Mouse (Mus musculus) heart, postnatal 0 days (tissue): ENCODE results near the gene Pds5b. TPM values are rescaled to one million over a fixed set of nuclear protein-coding genes. Genes with fewer than 3 reads are reported as not detected.
"Not testable (repeated sequence)": the region's sequence is repeated elsewhere in the genome, so short reads cannot be mapped to it uniquely, and the experiment has no call there.

Experiments used
- ATAC-seq: fragments of 200-750 bp; cut with Nextera tagmentation; 2 replicates; pipeline ENCODE4 v1.8.0; 2017; ENCODE audit warnings: low read depth, moderate number of reproducible peaks, moderate library complexity; ENCODE audit not compliant: insufficient read depth
- DNase-seq: peaks from one replicate; pipeline ENCODE4 v3.0.0-alpha.2; 2016; ENCODE audit warnings: low spot score
- H3K27ac ChIP-seq: fragments of 300-500 bp; sonication (generic); 2 replicates; pipeline ENCODE4 v1.5.1; 2014; ENCODE audit warnings: low read depth, mild to moderate bottlenecking
- H3K27me3 ChIP-seq: fragments of 300-500 bp; sonication (generic); 2 replicates; pipeline ENCODE4 v1.6.1; 2014; ENCODE audit warnings: low read length, mixed read lengths; ENCODE audit not compliant: control insufficient read depth, insufficient read depth
- H3K36me3 ChIP-seq: fragments of 300-500 bp; sonication (generic); replicated peaks from 2 replicates; pipeline ENCODE4 v1.6.1; 2014; ENCODE audit warnings: low read length, mixed read lengths; ENCODE audit not compliant: control insufficient read depth, insufficient read depth
- H3K4me1 ChIP-seq: fragments of 300-500 bp; sonication (generic); 2 replicates; pipeline ENCODE4 v1.6.1; 2014; ENCODE audit warnings: antibody characterized with exemption; ENCODE audit not compliant: control insufficient read depth, insufficient read depth
- H3K4me2 ChIP-seq: fragments of 300-500 bp; sonication (generic); 2 replicates; pipeline ENCODE4 v1.6.1; 2014; ENCODE audit warnings: low read depth, mild to moderate bottlenecking, low read length, moderate library complexity
- H3K4me3 ChIP-seq: fragments of 300-500 bp; sonication (generic); 2 replicates; pipeline ENCODE4 v1.5.1; 2014; ENCODE audit warnings: low read depth, low read length
- H3K9ac ChIP-seq: fragments of 300-500 bp; sonication (generic); replicated peaks from 2 replicates; pipeline ENCODE4 v1.6.1; 2014; ENCODE audit warnings: low read depth, low read length, mixed read lengths
- H3K9me3 ChIP-seq: fragments of 300-500 bp; sonication (generic); replicated peaks from 2 replicates; pipeline ENCODE4 v1.6.1; 2016; ENCODE audit warnings: low read length; ENCODE audit not compliant: control insufficient read depth
- CTCF ChIP-seq: IDR thresholded peaks from 2 replicates; pipeline ENCODE4 v1.5.1; 2016; ENCODE audit warnings: antibody characterized with exemption, control low read depth, low read depth
- EP300 ChIP-seq: IDR thresholded peaks from 2 replicates; pipeline ENCODE4 v1.6.1; 2016; ENCODE audit warnings: antibody characterized with exemption, low read depth
- WGBS: fragments of 180-500 bp; shearing (Covaris S2); extraction: QIAGEN DNeasy Blood & Tissue Kit; methylation state at CpG from one replicate; pipeline ENCODE4 v1.1.7; 2014; 5-methylcytosine and 5-hydroxymethylcytosine counted together
- polyA plus RNA-seq: library from polyadenylated mRNA; unstranded; fragments of >200 nt; fragmentation: Nextera tagmentation; extraction: Ambion mirVana; gene quantifications from 2 replicates; pipeline ENCODE4 v1.2.1, GENCODE M21; 2015
- total RNA-seq: library from RNA; depleted of rRNA; stranded (reverse); fragments of >200 nt; gene quantifications from 2 replicates; pipeline ENCODE4 v1.2.3, GENCODE M21; 2014; ENCODE audit warnings: low replicate concordance

The Pds5b gene
- total and polyA plus RNA-seq, 2 experiments from 2014 or later = 8.1 to 24.2 TPM

DNA sequence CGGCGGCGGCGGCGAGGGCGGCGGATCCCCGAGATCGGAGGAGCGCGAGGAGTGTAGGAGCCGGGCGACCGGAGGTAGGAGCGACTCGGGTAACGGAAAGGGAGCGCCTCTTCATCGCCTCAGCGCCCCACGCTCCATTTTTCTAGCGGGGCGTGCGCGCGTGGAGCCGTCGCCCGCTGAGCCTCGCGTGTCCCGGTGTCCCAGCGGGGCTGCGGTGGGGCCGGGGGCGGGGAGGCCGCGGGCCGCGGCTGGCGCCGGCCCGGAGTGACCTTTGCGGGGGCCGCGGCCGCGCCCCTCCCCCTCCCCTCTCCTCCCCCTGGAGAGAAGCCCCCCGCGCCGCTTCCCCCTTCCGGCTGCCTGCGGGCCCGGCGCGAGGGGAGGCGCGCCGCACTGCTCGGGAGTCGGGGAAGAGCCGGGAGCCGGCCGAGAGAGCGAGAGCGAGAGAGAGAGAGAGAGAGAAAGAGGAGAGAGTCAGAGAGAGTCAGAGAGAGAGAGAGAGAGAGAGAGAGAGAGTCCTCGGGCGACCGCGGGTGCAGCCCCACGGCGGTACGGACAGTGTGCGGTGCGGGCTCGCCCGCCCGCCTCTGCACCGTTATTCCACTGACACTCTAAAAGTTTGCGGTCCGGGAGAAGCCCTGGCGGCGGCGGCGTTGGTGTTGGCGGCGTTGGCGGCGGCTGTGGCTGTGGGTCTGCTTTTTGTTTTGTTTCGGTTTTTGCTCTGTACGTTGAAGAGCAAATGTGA is 512 bp downstream of the Pds5b start:
- no peak for TF ChIP-seq EP300
- Histone ChIP-seq H3K27me3 (no peaks in the 10 kb centered on the region), H3K9ac (peak overlapping the region; percentile 93), H3K4me3 (peak overlapping the region; percentile 94), H3K36me3 (no peaks in the 10 kb centered on the region), H3K4me1 (no peaks in the 10 kb centered on the region), H3K4me2 (peak overlapping the region; percentile 70), H3K9me3 (no peaks in the 10 kb centered on the region), H3K27ac (peak overlapping the region; percentile 92)
- peak; percentile 39 for DNase-seq
- ATAC-seq = peak; percentile 45
- WGBS = under 1% methylated on average over 55 of the region's 91 CpGs

DNA sequence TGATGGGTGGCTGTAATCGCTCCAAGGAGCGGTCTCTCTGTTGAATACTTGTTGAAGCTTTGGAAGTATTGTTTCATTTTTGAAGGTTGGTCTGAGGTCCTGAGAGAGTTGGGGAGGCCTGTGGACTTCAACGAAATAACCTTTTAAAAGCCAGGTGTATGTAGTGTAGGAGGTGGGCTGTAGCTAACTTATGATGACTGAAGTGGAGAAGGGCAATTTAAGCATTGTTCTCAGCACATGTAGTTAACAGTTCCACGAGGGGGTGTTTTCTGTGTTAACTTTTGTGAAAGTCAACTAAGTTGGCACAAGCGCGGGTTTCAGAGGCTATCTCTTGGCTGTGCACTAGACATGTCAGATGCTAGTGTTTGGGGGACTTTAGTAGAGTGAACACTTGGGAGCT is 1.3 kb downstream of the Pds5b start:
- no peaks in the 10 kb centered on the region for H3K27me3 ChIP-seq
- H3K4me1 ChIP-seq = no peaks in the 10 kb centered on the region
- DNase-seq = peak; percentile 18
- WGBS = 34% methylated on average over 6 of the region's 6 CpGs
- H3K27ac ChIP-seq = no peak overlapping the region
- no peaks in the 10 kb centered on the region for H3K36me3 ChIP-seq
- TF ChIP-seq EP300 (no peak), CTCF (no peak)
- H3K9ac ChIP-seq = peak overlapping the region; percentile 93
- no peaks in the 10 kb centered on the region for H3K9me3 ChIP-seq
- H3K4me2 ChIP-seq = peak overlapping the region; percentile 70
- ATAC-seq = no peak
- H3K4me3 ChIP-seq = peak overlapping the region; percentile 94

- DNase-seq, H3K36me3 ChIP-seq, H3K4me3 ChIP-seq, ATAC-seq, H3K27ac ChIP-seq, H3K9me3 ChIP-seq, H3K9ac ChIP-seq, H3K27me3 ChIP-seq, H3K4me2 ChIP-seq, H3K4me1 ChIP-seq: not testable (repeated sequence)
- 90% methylated on average over 6 of the region's 6 CpGs for WGBS
Observed at GRCm38 (mm10) chr5:150682862-150683261, 9.3 kb downstream of the Pds5b start.

GRCm38 (mm10) chr5:150690685-150691084 is 17.1 kb downstream of the Pds5b start:
- ATAC-seq (no peak), DNase-seq (no peak)
- Histone ChIP-seq H3K4me2 (no peak overlapping the region), H3K27ac (no peak overlapping the region), H3K4me3 (no peak overlapping the region), H3K36me3 (peaks cover 5% of the 10 kb centered on the region; the same call in 1 of the 2 replicates), H3K27me3 (no peaks in the 10 kb centered on the region), H3K4me1 (no peaks in the 10 kb centered on the region), H3K9ac (no peak overlapping the region), H3K9me3 (no peaks in the 10 kb centered on the region)
- TF ChIP-seq CTCF = no peak
- no peak for TF ChIP-seq EP300

GRCm38 (mm10) chr5:150693277-150693676 is 19.7 kb downstream of the Pds5b start:
- no peaks in the 10 kb centered on the region for H3K4me1 ChIP-seq
- H3K36me3 ChIP-seq = peaks cover 5% of the 10 kb centered on the region
- ATAC-seq = no peak
- H3K4me2 ChIP-seq = no peak overlapping the region
- no peak overlapping the region for H3K27ac ChIP-seq
- TF ChIP-seq EP300 = no peak
- TF ChIP-seq CTCF = no peak
- no peaks in the 10 kb centered on the region for H3K27me3 ChIP-seq
- H3K9me3 ChIP-seq = no peaks in the 10 kb centered on the region
- DNase-seq = no peak
- no peak overlapping the region for H3K9ac ChIP-seq
- WGBS = 49% methylated on average over 2 of the region's 2 CpGs
- no peak overlapping the region for H3K4me3 ChIP-seq

DNA sequence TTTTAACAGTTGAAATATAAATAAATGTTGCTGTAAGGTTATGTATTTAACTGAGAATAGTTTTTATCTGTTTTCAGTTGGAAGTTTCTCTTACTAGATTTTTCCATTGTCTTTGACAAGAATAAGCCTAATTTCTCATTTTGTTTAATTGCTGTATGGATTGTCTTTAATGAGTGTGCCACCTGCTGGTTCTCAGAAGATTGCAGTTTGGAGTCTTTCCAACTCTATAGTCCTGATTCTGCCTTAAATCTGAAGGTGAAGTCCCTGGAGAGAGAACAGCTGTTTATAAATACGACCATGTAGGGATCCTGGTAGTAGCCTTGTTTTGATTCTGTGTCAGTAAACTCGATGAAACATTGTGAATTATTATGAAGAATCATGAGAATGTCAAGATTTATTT is 29.2 kb downstream of the Pds5b start:
- ATAC-seq (no peak), DNase-seq (peak; percentile 47)
- no peaks in the 10 kb centered on the region for H3K36me3 ChIP-seq
- H3K27me3 ChIP-seq = no peaks in the 10 kb centered on the region
- H3K4me3 ChIP-seq = no peak overlapping the region
- no peak overlapping the region for H3K9ac ChIP-seq
- no peak overlapping the region for H3K27ac ChIP-seq
- H3K4me1 ChIP-seq = no peaks in the 10 kb centered on the region
- H3K9me3 ChIP-seq = no peaks in the 10 kb centered on the region
- no peak overlapping the region for H3K4me2 ChIP-seq
- 48% methylated on average over 2 of the region's 2 CpGs for WGBS
- TF ChIP-seq EP300 (no peak), CTCF (peak; percentile 53)

DNA sequence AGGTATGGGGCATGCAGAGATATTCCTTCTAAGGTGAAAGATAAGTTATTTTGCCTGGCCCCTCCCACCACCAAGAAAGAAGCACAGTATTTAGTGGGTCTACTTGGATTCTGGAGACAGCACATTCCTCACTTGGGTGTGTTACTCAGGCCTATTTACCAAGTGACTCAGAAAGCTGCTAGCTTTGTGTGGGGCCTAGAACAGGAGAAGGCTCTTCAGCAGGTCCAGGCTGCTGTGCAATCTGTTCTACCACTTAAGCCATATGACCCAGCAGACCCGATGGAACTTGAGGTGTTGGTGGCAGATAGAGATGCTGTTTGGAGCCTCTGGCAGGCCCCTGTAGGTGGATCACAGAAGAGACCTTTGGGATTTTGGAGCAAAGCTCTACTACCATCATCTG is 33.1 kb downstream of the Pds5b start:
- not testable (repeated sequence) for H3K4me3 ChIP-seq, DNase-seq, H3K27ac ChIP-seq, H3K27me3 ChIP-seq, H3K4me2 ChIP-seq, ATAC-seq, H3K4me1 ChIP-seq, H3K36me3 ChIP-seq, H3K9ac ChIP-seq, H3K9me3 ChIP-seq
- 77% methylated on average over 1 of the region's 1 CpGs for WGBS

- not testable (repeated sequence) for ATAC-seq
- WGBS = 91% methylated on average over 3 of the region's 3 CpGs
Observed at GRCm38 (mm10) chr5:150707181-150707580, 33.6 kb downstream of the Pds5b start.

More at GRCm38 (mm10) chr5:150707181-150707580, 33.6 kb downstream of the Pds5b start:
- H3K27ac ChIP-seq, H3K9ac ChIP-seq, H3K27me3 ChIP-seq, H3K36me3 ChIP-seq, H3K4me2 ChIP-seq, H3K4me1 ChIP-seq, H3K4me3 ChIP-seq, H3K9me3 ChIP-seq, DNase-seq: not testable (repeated sequence)
